Mouse (Mus musculus) left cerebral cortex, postnatal 14 days (tissue): Measurements from ENCODE around the gene Cstad. TPM values are rescaled to one million over a fixed set of nuclear protein-coding genes. Genes with fewer than 3 reads are reported as not detected.
A peak's percentile ranks its signal among the peaks of the same experiment; 100 is the strongest.

Experiments
- DNase-seq, 2 experiments: peaks; one replicate each; pipeline ENCODE4 v3.0.0; 2021 to 2022; ENCODE audit warnings: low spot score in 2 of 2, mixed read lengths in 1 of 2
- intact Hi-C: fragments of 180-260 bp; cut with DNase I; formaldehyde crosslinking; loops from one replicate; pipeline ENCODE4 v1.15.1; 2025
- long read RNA-seq, 2 experiments: library from polyadenylated mRNA; stranded (forward); transcript quantifications; one replicate each; pipeline ENCODE4 v2.0.0; 2021
- total RNA-seq, 2 experiments: library from RNA; stranded (reverse); gene quantifications; 2 replicates each; pipeline ENCODE4 v1.2.3; 2021

Cstad gene
- 1 to 10 TPM; 3.4 to 4.5 TPM for total RNA-seq
- long read RNA-seq, experiment 1, transcript Cstad-201 (2 exons, 819 nt), result major isoform, 7 of 8 reads
- long read RNA-seq, experiment 1, partial matches to known transcripts, result 0 of 8 reads
- long read RNA-seq, experiment 1, other reads (novel, unspliced or antisense), result 1 of 8 reads
- long read RNA-seq, experiment 2, partial matches to known transcripts, result 0 of 2 reads
- long read RNA-seq, experiment 2, other reads (novel, unspliced or antisense), result 2 of 2 reads

DNA sequence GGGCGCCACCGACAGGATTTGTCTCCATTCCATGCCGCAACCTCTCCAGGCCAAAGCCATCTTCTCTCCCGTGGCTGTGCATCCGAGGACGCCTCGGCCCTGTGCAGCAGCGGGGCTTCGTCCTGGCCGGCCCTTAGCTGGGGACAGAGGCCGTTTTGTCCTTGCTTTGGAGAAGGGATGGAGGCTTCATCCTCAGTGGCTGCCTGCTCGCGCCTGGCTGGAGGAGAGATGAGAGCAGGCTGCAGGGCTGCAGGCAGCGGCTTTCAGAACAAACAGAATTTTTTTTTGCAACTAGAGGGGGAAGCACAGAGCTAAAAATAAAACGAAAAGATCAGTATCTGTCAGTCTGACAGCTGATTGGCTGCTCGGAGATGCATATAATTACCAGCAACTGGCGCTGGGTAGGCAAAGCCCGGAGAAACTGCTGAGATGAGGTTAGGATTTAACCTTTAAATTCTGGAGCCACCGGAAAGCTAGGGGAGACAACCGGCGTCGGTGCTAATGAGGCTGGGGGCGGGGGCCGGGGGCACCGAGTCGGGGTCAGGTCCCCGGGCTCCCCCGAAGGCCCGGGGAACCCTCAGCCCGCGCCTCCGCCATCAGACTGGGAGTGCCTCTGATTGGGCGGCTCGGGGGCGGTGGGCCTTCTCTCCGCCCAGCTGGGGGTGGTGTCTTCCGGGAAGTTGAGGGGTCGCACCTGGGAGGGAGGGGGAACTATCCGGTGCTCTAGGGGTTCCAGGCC is at the start of gene Cstad:
Gene Cstad (plus strand): TSS at position 400 of the 739 bp plus-strand sequence.
- peak; percentile 76 to 91 for DNase-seq
- intact Hi-C loops, result loop anchor here (2.0 to 5.0 kb wide), 2 partner anchors 112 to 122 kb away; no protein-coding TSS in a partner anchor

DNA sequence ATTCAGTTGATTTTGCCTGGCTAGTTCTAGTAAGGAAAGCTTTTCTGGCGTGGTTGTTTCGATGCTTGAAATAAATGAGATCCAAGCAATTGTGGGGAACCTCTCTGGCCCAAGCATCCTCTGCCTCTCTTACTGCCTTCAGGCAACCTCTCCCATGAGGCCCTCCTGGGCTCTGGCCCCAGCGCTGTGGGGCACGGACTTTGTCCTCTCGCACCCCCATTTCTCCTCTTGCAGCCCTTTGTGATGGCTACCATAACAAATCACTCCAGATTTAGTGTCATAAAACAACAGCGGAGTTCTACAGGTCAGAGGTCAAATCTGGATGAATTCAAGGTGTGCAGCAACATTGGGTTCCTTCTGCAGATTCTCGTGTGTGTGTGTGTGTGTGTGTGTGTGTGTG is 49.1 kb upstream of the Cstad start:
- DNase-seq, result no peak
- intact Hi-C loops, result loop anchor here (5.0 kb wide), 1 partner anchor 73 kb away; the partner anchor contains the start of gene Ier5l

DNA sequence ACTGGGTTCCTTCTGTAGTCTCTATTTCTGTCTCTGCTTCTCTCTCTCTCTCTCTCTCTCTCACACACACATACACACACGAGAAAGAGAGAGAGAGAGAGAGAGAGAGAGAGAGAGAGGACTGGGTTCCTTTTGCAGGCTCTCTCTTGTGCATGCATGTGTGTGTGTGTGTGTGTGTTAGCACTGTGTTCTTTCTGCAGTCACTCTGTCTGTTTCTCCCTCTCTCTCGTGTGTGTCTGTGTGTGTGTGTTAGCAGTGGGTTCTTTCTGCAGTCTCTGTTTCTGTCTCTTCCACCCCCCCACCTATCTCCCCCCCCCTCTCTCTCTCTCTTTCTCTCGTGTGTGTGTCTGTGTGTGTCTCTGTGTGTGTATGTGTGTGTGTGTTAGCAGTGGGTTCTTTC is 48.6 kb upstream of the Cstad start:
- intact Hi-C loops, result loop anchor here (5.0 kb wide), 1 partner anchor 74 kb away; the partner anchor contains the start of gene Ier5l
- no peak for DNase-seq

DNA sequence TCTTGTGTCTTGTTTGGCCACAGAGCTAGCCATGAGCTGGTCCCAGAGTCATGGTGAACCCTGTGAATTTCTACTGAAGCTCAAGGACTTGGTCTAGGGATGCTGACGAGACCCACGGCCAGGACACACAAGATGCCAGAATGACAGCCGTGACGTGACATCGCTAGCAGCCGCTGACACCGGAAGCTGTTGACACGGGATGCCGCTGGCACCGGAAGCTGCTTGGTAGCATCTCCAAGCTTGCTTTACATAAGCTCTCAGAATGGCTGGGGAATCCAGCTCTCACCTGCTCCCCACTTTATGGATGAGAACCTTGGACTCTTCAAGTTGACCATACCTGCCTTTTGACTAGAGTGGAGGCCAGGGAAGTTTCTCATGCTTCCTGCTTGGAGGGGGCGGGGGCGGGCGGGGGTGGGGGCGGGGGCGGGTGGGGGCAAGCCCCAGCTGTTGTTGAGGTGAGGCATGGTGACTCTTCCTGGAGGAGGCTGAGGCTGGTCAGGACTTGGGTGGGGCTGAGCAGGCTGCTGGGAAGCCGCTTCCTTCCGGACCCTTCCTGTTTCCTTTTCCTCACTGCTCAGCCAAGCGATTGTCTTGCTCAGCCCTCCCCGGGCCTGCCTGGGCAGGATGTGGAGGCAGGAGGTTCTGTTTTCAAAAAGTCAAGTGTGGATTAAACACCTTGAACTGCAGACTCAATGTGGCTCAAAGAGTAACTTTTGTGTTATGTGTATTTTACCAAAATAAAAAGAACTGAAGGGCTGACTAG is 47.2 kb upstream of the Cstad start:
- no peak for DNase-seq
- intact Hi-C loops, result loop anchor here (5.0 kb wide), 1 partner anchor 75 kb away; the partner anchor contains the start of gene Ier5l

DNA sequence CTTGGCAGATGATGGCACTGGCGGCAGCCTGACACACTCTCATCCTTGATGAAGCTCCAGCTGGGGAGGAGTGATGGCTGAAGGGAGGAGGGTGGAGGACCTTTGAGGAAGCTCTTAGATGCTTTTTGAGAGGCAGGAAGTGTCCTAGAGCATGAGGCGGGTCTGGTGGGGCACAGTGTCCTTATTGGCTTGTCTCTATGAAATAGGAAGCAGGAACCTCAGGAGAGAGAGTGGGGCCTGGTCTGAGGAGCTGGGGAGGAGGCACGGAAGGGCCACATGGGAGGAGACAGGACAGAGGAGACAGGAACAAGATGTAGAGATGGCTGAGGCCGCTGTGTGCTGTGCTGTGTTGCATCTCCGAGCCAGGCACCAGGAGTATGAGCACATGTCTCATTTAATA is 43.3 kb upstream of the Cstad start:
- DNase-seq, result no peak
- intact Hi-C loops, result no loop called here

DNA sequence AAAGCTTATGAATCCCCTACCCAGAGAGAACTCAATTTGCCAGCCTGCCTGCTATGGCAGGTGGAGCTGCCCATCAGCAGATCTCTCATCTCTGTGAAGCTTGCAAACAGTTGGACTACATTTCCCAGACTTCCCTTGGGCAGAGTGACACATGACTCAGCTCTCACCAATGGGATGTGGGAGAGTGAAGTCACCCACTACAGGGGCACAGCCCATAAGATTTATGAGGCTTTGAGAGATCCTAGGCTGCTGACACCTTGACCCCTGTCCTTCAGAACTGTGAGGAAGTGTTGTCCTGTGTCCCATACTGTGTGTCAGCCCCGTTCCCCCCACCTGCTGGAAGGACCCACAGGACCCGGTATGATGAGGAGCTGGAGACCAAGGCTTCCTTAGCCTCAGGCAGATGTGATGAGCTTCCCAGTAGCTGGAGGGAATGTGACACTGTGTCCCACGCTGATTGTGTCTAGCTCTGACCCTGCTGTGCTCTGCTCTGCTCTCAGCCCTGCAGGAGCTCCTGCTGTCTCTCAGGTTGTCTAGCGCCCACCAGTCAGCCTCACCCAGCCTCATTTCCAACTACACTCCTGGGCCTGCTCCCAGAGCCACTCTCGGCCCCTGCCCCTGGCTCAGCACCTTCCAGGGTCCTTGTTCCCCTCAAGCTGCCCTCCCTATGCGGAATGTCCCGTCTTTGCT is 40.8 kb upstream of the Cstad start:
- intact Hi-C loops, result no loop called here
- DNase-seq, result peak; percentile 74 to 83

DNA sequence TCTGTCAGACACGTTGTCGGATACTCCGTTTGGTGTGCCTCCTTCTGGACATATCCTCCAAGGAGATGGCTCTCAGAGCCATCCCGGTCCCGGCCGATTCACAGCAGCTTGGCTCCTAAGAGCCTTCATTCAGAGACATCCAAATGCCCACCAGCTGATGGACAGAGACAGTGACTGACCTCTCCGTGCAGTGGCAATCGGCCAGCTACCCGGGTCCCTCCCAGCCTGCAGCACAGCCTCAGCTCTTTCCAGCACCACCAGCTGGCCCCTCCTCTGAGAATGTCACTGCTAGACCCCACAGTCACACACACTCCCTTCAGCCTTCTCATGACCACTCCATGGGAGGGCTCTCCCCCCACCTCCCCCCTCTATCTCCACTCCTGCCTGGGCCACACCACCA is 39.6 kb upstream of the Cstad start:
- no peak for DNase-seq
- intact Hi-C loops, result no loop called here

DNA sequence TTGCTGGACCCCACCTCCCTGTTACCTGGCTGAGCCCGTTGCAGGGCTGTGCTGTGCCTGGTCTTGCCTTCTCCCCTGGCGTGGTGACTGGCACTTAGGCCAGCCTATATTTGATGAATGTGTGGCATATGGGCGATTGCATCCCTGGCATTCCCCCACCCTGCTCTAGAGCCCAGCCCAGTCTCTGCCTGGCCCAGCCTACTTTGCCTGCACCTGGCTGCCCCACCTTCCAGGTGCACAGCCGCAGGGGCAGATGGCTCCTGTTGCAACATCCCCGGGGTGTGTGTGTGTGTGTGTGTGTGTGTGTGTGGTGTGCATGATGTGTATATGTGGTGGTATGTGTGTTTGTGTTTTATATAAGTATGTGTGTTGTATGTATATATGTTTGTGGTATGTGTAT is 38.3 kb upstream of the Cstad start:
- intact Hi-C loops, result no loop called here
- DNase-seq, result no peak

DNA sequence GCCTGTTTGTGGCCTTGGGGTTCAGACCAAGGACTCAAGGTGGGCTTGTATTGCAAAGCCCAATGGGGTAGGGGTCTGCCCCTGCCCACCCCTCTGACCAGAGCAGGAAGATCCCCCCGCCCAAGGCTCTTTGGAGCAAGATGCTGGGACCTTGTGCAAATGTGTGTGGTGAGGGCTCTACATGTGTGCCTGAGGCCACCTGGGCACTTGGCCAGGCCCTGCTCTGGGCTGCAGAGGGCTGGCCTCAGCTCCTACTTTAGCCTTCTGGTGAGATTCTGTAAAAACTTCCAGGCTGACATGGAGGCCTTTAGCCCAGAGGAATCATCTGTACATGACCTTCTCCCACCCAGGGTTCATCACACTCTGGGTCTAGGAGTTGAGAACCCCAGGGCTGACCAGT is 35.3 kb upstream of the Cstad start:
- no peak for DNase-seq
- intact Hi-C loops, result no loop called here

DNA sequence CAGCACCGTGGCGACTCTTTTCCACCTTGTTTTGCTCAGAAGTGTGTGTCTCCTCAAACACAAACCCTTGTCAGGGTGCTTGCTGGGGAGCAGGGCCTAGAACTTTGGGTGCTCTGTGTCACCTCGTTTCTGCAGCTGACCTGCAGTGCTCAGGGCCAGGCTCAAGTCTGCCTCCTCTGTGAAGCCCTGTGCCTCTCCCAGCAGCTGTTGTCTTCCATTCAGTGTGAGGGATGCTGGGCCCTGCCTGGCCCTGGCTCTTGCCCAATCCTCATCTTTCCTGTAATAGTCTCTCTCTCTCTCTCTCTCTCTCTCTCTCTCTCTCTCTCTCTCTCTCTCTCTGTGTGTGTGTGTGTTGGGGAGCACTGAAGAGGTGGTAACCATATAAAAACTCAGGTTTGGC is 32.3 kb upstream of the Cstad start:
- intact Hi-C loops, result no loop called here
- no peak for DNase-seq

DNA sequence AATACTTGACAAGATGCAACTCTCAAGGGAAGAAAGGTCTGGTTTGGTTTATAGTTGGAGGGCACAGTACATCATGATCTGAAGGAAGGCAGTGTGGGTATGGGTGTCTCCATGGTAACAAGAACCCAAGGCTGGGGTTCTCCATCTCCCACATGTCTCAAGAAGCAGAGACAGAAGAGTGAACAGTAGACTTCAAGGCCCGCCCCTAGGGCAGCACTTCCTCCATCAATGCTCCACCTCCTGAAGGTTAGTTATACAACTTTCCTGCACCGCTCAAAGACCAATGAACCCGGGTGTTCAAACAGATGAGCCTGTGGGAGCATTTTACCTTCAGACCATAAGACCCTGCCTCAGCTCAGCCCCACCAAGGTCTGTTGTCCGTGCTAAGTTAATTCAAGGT is 23.2 kb upstream of the Cstad start:
- DNase-seq, result no peak
- intact Hi-C loops, result no loop called here

DNA sequence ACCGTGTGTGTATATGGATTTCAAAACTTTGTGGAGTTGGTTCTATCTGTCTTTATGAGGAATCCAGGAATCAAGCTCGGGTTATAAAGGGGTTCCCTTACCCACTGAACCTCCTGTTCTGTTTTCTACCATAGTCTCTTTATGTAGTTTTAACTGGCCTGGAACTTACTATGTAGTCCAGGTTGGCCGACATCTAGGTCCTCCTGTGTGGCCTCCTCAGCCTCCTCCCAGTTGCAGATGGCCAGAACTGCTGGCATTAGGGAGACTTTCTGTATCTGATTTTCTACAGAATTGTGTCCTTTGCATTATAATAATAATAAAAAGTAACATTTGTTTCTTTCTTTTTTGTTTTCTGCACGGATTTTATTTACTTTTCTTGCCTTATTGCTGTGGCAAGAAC is 21.3 kb upstream of the Cstad start:
- intact Hi-C loops, result no loop called here
- no peak for DNase-seq

DNA sequence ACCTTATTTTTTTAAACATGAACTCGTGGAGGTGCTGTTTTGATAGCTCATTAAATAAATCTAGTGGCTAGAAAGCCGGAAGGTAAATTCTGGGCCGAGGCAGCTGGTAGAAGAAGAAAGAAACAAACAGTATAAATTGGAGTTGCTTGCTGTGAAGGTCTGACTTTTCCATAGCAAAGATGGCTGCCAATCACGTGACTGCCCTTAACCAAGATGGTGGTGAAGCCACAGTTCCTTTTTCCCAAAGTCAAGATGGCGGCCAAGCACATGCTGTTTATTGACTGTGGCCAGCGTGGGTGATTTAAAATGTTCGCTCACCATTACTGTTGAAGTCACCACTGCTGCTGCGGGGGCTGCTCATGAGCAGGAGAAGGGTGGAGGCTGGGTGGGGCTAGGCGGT is 17.8 kb upstream of the Cstad start:
- intact Hi-C loops, result no loop called here
- DNase-seq, result no peak

DNA sequence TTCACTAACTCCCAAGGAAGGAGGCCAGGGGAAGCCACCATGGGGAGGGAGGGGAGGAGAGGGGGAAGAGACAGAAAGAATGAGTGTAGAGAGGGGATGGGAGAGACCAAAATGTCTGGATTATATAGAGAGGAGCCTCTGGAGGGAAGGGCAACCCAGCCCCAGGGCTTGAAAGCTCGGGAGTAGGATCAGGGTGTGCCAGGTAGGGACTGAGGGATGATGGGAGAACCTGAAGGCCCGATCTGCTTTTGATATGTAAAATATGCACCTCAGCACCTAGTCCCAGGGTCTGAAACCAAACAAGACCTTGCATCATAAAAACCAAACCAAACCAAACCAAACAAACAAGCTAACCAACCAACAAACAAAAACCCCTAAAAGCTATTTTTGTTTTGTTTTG is 16.8 kb upstream of the Cstad start:
- intact Hi-C loops, result no loop called here
- no peak for DNase-seq

DNA sequence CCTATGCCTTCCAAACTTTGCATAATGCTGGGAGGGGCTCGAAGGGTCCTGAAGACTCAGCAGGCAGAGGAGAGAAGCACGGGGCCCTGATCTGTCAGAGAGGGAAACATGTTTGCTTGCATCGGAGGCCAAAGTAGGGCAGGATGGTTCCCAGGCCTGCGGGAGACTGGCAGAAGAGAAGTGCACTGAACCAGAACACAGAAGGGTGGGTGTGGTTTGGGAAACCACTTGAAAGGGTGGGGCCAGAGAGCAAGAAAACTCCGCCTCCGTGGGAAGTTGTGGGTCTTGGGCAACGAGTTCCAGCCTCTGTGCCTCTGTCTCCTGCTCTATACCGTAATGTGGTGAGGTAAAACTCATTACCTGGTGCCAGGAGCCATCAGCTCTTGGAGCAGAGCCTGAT is 7.7 kb upstream of the Cstad start:
- no peak for DNase-seq
- intact Hi-C loops, result no loop called here

DNA sequence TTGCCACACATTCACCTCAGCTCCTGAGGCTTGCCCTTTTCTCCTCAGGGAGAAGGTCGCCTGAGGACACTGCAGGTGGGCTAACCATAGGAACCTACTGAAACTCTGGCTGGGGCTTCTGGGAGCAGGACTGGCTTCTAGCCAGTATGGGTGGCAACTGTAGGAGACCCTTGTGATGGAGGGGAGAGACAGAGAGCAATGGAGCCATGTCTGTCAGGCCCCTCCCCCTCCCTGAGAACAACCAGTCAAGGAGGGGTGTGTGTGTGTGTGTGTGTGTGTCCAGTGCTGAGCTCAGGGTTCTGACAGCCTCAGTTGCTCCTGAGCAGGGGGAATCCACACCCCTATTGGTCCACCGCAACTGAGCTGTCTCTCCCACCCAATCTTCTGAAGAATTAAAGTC is 7.2 kb upstream of the Cstad start:
- DNase-seq, result no peak
- intact Hi-C loops, result no loop called here

DNA sequence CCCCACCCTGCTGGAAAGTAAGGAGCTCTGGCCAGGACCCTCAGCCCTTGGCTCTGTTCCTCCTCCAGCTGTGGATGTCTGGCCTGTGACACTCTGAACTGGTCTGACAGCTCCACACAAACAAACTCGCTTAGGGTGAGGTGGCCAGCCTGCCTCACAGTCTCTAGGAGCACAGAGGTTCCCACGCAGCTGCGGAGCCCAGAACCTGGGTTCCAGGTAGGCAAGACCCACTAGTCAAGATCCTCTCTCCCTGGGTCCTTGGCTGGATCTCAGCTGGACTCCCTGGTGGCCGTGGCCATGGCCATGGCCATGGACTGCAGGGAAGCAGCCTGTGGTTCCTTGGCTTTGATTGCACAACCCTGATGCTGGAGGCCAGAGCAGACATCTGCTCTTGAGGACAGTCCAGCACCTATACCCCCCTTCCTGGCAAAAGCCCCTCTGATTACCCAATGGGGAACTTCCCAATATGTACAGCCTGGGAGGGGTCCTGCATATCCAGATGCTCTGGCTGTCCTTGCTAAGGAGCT is 5.8 kb upstream of the Cstad start:
- intact Hi-C loops, result no loop called here
- no peak for DNase-seq

DNA sequence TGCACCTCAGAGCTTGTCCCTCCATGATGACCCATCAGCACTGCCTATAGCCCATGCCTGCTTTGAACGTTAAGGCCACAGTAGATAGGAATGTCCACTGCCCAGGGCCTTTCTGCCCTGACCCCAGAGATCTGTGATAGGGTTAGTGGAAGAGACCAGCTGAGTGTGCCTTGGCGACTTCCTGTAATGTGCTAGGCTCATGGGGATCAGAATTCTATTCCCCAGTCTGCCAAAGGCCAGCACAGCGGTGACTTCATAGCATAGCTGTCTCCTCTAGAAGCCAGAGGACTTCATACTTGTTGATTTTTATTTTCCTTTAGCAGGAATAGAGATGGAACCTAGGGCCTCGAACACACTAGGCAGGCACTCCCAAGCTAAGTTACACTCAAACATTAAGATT is 5.1 kb upstream of the Cstad start:
- intact Hi-C loops, result no loop called here
- no peak for DNase-seq

DNA sequence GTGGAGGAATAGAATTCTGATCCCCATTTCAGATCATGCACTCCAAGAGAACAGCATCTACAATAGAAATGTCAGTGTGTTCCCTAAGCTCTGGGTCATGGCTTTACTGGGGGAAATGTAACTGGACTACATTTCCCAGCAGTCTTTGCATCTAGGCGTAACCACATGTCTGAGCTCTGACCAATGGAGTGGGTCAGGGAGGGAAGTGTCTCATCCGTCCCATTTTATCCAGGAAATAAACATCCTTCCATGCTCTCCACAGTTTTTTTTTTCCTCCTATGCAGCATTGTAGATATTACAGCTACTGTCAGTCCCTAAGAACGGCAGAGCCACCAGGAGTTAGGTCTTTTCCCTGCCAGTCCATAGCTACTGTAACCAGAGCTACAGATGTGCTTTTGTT is 3.9 kb upstream of the Cstad start:
- DNase-seq, result peak; percentile 66 to 84
- intact Hi-C loops, result no loop called here

DNA sequence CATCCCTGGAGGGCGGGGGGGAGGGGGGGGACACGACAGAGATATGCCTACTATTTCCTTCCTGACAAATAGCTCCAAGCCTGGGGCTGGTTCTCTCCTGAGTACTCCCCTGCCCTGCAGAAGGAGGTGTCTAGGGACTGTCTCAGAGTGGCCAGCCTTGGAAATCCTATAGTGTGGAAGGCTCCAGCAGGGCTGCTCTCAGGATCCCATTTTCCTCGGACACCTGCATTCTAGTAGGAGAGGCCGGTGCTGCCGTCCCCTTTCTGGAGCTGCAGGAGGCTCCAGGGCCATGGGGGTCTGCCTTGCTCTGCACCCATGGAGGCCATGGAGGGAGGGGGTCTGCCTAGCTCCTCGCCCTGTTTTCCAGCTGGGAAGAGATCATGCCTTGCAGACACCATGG is 2.4 kb upstream of the Cstad start:
- intact Hi-C loops, result no loop called here
- DNase-seq, result no peak
